Mouse (Mus musculus) lung, postnatal 0 days (tissue): ENCODE results near the gene Prex1. TPM values are rescaled to one million over a fixed set of nuclear protein-coding genes. Genes with fewer than 3 reads are reported as not detected.

Source experiments
- ATAC-seq: fragments of 200-750 bp; cut with Nextera tagmentation; 2 replicates; pipeline ENCODE4 v1.8.0; 2017; ENCODE audit warnings: moderate library complexity
- DNase-seq: peaks from one replicate; pipeline ENCODE4 v3.0.0-alpha.2; 2016; ENCODE audit warnings: low spot score
- H3K27ac ChIP-seq: fragments of 300-500 bp; sonication (generic); 2 replicates; pipeline ENCODE4 v1.5.1; 2014; ENCODE audit warnings: antibody characterized with exemption, mild to moderate bottlenecking, low read length, mixed read lengths
- H3K27me3 ChIP-seq: fragments of 300-500 bp; sonication (generic); replicated peaks from 2 replicates; pipeline ENCODE4 v1.6.1; 2014; ENCODE audit warnings: low read length, mixed read lengths; ENCODE audit not compliant: insufficient read depth
- H3K36me3 ChIP-seq: fragments of 300-500 bp; sonication (generic); 2 replicates; pipeline ENCODE4 v1.6.1; 2014; ENCODE audit warnings: low read length, mixed read lengths; ENCODE audit not compliant: insufficient read depth
- H3K4me1 ChIP-seq: fragments of 300-500 bp; sonication (generic); 2 replicates; pipeline ENCODE4 v1.6.1; 2014; ENCODE audit warnings: antibody characterized with exemption, low read depth, low read length, mixed read lengths; ENCODE audit not compliant: insufficient read depth
- H3K4me2 ChIP-seq: fragments of 300-500 bp; sonication (generic); replicated peaks from 2 replicates; pipeline ENCODE4 v1.6.1; 2014; ENCODE audit warnings: low read depth, mild to moderate bottlenecking, low read length, moderate library complexity, mixed read lengths
- H3K4me3 ChIP-seq: fragments of 300-500 bp; sonication (generic); 2 replicates; pipeline ENCODE4 v1.5.1; 2014; ENCODE audit warnings: low read depth, low read length
- H3K9ac ChIP-seq: fragments of 300-500 bp; sonication (generic); replicated peaks from 2 replicates; pipeline ENCODE4 v1.6.1; 2014; ENCODE audit warnings: low read depth, mild to moderate bottlenecking
- H3K9me3 ChIP-seq: fragments of 300-500 bp; sonication (generic); 2 replicates; pipeline ENCODE4 v1.6.1; 2016; ENCODE audit warnings: low read length, mixed read lengths
- CTCF ChIP-seq: IDR thresholded peaks from 2 replicates; pipeline ENCODE4 v1.5.1; 2016; ENCODE audit warnings: antibody characterized with exemption, mild to moderate bottlenecking
- EP300 ChIP-seq: IDR thresholded peaks from 2 replicates; pipeline ENCODE4 v1.6.1; 2016; ENCODE audit warnings: antibody characterized with exemption, mild to moderate bottlenecking, control low read depth
- WGBS: fragments of 180-500 bp; shearing (Covaris S2); extraction: QIAGEN DNeasy Blood & Tissue Kit; methylation state at CpG from one replicate; pipeline ENCODE4 v1.1.7; 2014; 5-methylcytosine and 5-hydroxymethylcytosine counted together
- polyA plus RNA-seq: library from polyadenylated mRNA; unstranded; fragments of >200 nt; fragmentation: Nextera tagmentation; extraction: Ambion mirVana; gene quantifications from 2 replicates; pipeline ENCODE4 v1.2.1, GENCODE M21; 2015

Gene Prex1
- polyA plus RNA-seq, 1 experiment from 2014 or later, result 6.9 TPM

GRCm38 (mm10) chr2:166579793-166580192, 133.8 kb downstream of the Prex1 start:
- H3K9me3 ChIP-seq, result no peaks in the 10 kb centered on the region
- H3K36me3 ChIP-seq, result no peaks in the 10 kb centered on the region
- H3K4me1 ChIP-seq, result no peaks in the 10 kb centered on the region
- H3K27ac ChIP-seq, result no peak overlapping the region
- TF ChIP-seq CTCF (no peak), EP300 (no peak)
- no peak overlapping the region for H3K4me3 ChIP-seq
- WGBS, result 85% methylated on average over 5 of the region's 5 CpGs
- ATAC-seq (no peak), DNase-seq (no peak)
- H3K9ac ChIP-seq, result no peak overlapping the region
- H3K4me2 ChIP-seq, result no peak overlapping the region
- no peaks in the 10 kb centered on the region for H3K27me3 ChIP-seq

GRCm38 (mm10) chr2:166579361-166579760, 134.3 kb downstream of the Prex1 start:
- 70% methylated on average over 10 of the region's 10 CpGs for WGBS

DNA sequence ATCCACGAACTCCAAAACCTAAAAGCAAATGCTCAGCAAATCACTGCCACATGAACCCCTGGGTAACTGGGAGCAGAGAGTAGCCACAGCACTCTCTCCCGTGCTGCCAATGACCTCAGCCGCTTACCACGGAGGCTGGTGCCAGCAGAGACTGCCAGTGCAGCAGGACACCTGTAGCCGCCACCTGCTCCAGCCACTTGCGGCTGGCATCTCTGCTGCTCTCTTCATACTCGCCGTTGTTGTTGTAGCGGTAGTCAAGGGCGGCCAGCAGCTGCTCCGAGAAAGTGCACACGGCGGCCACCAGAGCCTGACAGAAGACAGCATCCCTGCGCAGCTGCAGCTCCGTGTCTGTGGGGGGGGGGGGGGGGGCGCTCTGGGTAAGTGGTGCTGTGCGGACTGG, 138.2 kb downstream of the Prex1 start:
- no peaks in the 10 kb centered on the region; the same call in 1 of the 2 replicates for H3K36me3 ChIP-seq
- ATAC-seq (no peak), DNase-seq (no peak)
- H3K9ac ChIP-seq, result no peak overlapping the region
- 64% methylated on average over 14 of the region's 17 CpGs for WGBS
- no peaks in the 10 kb centered on the region for H3K4me1 ChIP-seq
- no peak overlapping the region for H3K4me2 ChIP-seq
- H3K27me3 ChIP-seq, result no peaks in the 10 kb centered on the region
- H3K27ac ChIP-seq, result no peak overlapping the region
- H3K9me3 ChIP-seq, result no peaks in the 10 kb centered on the region
- no peak overlapping the region for H3K4me3 ChIP-seq
- TF ChIP-seq EP300 (no peak), CTCF (no peak)

More at GRCm38 (mm10) chr2:166579361-166579760, 134.3 kb downstream of the Prex1 start:
- TF ChIP-seq CTCF, result no peak
- TF ChIP-seq EP300, result no peak
- Histone ChIP-seq H3K36me3 (no peaks in the 10 kb centered on the region), H3K27ac (no peak overlapping the region), H3K4me2 (no peak overlapping the region), H3K9ac (no peak overlapping the region), H3K4me3 (no peak overlapping the region), H3K27me3 (no peaks in the 10 kb centered on the region), H3K4me1 (no peaks in the 10 kb centered on the region), H3K9me3 (no peaks in the 10 kb centered on the region)
- ATAC-seq (no peak), DNase-seq (no peak)

- DNase-seq (peak; percentile 59), ATAC-seq (peak; percentile 41; the same call in 1 of the 2 replicates)
- H3K9me3 ChIP-seq, result no peaks in the 10 kb centered on the region
- H3K4me1 ChIP-seq, result no peaks in the 10 kb centered on the region
- no peak overlapping the region for H3K4me3 ChIP-seq
- H3K27ac ChIP-seq, result no peak overlapping the region
- no peak for TF ChIP-seq EP300
- peak; percentile 92 for TF ChIP-seq CTCF
- no peak overlapping the region for H3K4me2 ChIP-seq
- no peaks in the 10 kb centered on the region for H3K27me3 ChIP-seq
- H3K36me3 ChIP-seq, result no peaks in the 10 kb centered on the region; the same call in 1 of the 2 replicates
- H3K9ac ChIP-seq, result no peak overlapping the region
- 20% methylated on average over 7 of the region's 7 CpGs for whole genome bisulfite sequencing
Measured at GRCm38 (mm10) chr2:166574934-166575333, 138.7 kb downstream of the Prex1 start.

DNA sequence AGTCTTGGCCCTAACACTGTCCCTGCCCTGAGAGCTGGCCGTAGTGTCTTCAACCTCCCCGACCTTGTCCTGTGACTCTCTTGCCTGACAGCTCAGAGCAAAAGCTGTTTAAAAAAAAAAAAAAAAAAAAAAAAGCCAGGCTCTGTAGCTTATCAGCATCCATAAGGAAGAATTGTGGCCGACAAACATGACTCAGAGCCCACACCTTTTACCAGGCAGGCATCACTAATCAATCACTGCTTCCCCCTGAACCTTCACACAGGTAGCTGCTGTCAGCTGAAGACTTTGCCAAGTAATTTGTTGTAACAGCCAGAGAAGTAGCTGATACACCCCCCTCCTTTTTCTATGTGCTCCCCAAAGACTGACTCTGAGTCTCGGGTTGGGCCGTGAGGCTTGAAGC, 140.0 kb downstream of the Prex1 start:
- no peak overlapping the region for H3K4me3 ChIP-seq
- DNase-seq (no peak), ATAC-seq (no peak)
- no peaks in the 10 kb centered on the region for H3K27me3 ChIP-seq
- 80% methylated on average over 5 of the region's 5 CpGs for WGBS
- TF ChIP-seq CTCF (no peak), EP300 (no peak)
- H3K9ac ChIP-seq, result no peak overlapping the region
- no peak overlapping the region for H3K4me2 ChIP-seq
- H3K9me3 ChIP-seq, result no peaks in the 10 kb centered on the region
- no peaks in the 10 kb centered on the region; the same call in 1 of the 2 replicates for H3K36me3 ChIP-seq
- no peak overlapping the region for H3K27ac ChIP-seq
- H3K4me1 ChIP-seq, result no peaks in the 10 kb centered on the region

DNA sequence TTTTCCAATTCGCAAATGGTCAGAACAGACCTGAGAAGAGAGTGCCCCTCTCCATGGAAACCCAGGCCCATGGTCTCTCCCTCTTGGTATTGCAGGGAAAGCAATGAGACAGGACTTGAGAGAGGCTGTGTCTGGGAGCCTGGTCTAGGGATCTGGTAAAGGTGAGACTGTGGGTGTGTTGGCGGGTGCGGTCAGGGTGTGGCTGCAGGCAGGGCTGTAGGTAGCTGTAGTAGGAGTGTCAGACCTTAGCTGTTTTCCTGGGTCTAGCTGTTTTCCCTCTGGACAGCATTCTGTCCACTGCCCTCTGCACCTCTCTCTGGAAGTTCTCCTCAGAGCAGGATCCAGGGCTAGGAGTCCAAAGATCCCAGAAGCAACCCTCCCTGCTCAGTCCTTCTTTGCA, 141.3 kb downstream of the Prex1 start:
- Histone ChIP-seq H3K9me3 (no peaks in the 10 kb centered on the region), H3K36me3 (no peaks in the 10 kb centered on the region; the same call in 1 of the 2 replicates), H3K9ac (no peak overlapping the region), H3K4me3 (no peak overlapping the region), H3K27me3 (no peaks in the 10 kb centered on the region), H3K4me1 (no peaks in the 10 kb centered on the region), H3K4me2 (no peak overlapping the region), H3K27ac (no peak overlapping the region)
- 89% methylated on average over 3 of the region's 3 CpGs for WGBS
- TF ChIP-seq EP300 (no peak), CTCF (no peak)
- ATAC-seq (no peak), DNase-seq (no peak)

DNA sequence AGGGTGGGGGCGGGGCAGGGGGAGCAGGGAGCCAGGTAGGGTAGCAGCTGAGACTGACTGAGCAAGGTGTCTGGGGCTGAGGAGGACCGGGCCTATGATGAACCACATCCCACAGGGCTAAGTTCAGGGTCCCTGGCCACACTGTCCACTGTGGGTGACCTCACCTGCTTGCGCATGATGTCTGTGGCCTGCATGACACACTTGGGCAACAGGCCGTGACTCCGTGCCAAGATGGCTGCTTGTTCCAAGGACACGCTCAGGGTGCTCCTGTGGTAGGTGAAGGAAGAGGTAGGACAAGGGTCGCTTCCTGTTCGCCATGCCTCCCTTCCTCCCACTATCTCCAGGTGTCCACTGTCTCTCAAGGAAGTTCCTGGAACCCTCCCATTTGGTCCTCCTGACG, 144.4 kb downstream of the Prex1 start:
- Histone ChIP-seq H3K36me3 (no peaks in the 10 kb centered on the region; the same call in 1 of the 2 replicates), H3K4me3 (no peak overlapping the region), H3K27ac (no peak overlapping the region), H3K4me1 (no peaks in the 10 kb centered on the region), H3K9me3 (no peaks in the 10 kb centered on the region), H3K27me3 (no peaks in the 10 kb centered on the region), H3K9ac (no peak overlapping the region), H3K4me2 (no peak overlapping the region)
- DNase-seq (no peak), ATAC-seq (no peak)
- WGBS, result 89% methylated on average over 8 of the region's 9 CpGs
- TF ChIP-seq EP300 (no peak), CTCF (no peak)
